Mouse (Mus musculus) olfactory bulb, adult 2 months (tissue): Measurements from ENCODE around the gene Snapc5. TPM values are rescaled to one million over a fixed set of nuclear protein-coding genes. Genes with fewer than 3 reads are reported as not detected.
"Not testable (repeated sequence)": the region's sequence is repeated elsewhere in the genome, so short reads cannot be mapped to it uniquely, and the experiment has no call there.

Experiments used
- H3K27ac ChIP-seq: fragments of 200-500 bp; 2 replicates; pipeline ENCODE4 v1.5.1; 2012; ENCODE audit warnings: low read depth, low read length; ENCODE audit not compliant: insufficient read depth
- H3K4me1 ChIP-seq: fragments of 200-500 bp; 2 replicates; pipeline ENCODE4 v1.6.1; 2012; ENCODE audit warnings: low read length; ENCODE audit not compliant: control insufficient read depth, insufficient read depth
- H3K4me3 ChIP-seq: fragments of 200-500 bp; 2 replicates; pipeline ENCODE4 v1.5.1; 2012; ENCODE audit warnings: mild to moderate bottlenecking, low read depth, low read length, moderate library complexity; ENCODE audit not compliant: insufficient read depth
- CTCF ChIP-seq: fragments of 200-500 bp; IDR thresholded peaks from 2 replicates; pipeline ENCODE4 v1.5.1; 2012; ENCODE audit warnings: low read depth, mild to moderate bottlenecking, low read length, moderate library complexity; ENCODE audit not compliant: insufficient read depth
- POLR2A ChIP-seq: fragments of 200-500 bp; IDR thresholded peaks from 2 replicates; pipeline ENCODE4 v1.6.1; 2012; ENCODE audit warnings: mild to moderate bottlenecking, low read depth, low read length, moderate library complexity; ENCODE audit not compliant: insufficient read depth
- WGBS: fragments of 180-500 bp; shearing (Covaris S2); methylation state at CpG from one replicate; pipeline ENCODE4 v1.1.7; 2018; 5-methylcytosine and 5-hydroxymethylcytosine counted together
- polyA plus RNA-seq: library from polyadenylated mRNA; stranded (reverse); fragments of >200 nt; gene quantifications from 2 replicates; pipeline ENCODE4 v1.2.4, GENCODE M21; 2012; ENCODE audit warnings: low replicate concordance; ENCODE audit not compliant: missing spikeins, insufficient read depth, insufficient read length

Snapc5 gene
- polyA plus RNA-seq, result not detected in 2 replicates

DNA sequence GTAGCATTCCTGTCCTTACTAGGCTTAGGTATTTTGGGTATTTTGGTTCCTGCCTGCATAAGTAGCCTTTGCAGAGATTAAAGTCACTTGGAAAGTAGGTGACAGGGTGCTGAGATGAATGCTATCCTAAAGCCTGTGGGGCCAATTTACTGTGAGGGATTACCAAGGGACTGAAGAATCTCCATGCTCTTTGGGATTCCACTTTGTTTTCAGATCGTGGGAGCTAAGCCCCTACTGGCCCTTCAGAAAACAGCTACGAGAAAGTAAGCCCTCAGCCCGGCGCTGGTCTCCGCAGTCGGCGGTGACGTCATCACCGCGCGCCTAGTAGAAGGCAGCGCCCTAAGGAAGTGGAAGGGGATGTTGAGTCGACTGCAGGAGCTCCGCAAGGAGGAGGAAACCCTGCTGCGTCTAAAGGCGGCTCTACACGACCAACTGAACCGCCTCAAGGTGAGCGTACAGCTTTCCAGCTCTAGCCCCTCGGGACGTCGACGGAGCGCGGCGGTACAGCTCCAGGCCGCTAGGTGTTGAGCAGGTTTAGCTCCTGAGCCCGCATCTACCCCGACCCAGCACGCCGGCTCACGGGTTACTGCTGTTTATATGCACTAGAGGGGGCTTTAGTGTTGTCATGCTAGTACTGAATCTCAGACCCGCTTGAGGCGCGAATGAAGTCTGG lies at the start of gene Snapc5:
Gene Snapc5, plus strand, starts transcription at position 301 of the 673 bp plus-strand sequence.
- H3K27ac ChIP-seq, result peak within 1 kb of the TSS; percentile 74; the same call in 1 of the 2 replicates
- under 1% methylated on average over 35 of the region's 35 CpGs for WGBS
- H3K4me3 ChIP-seq, result peak within 1 kb of the TSS; percentile 93
- H3K4me1 ChIP-seq, result no peaks in the 10 kb centered on the region
- TF ChIP-seq POLR2A, result peak; percentile 69; the same call in 1 of the 2 replicates
- TF ChIP-seq CTCF, result peak; percentile 79

DNA sequence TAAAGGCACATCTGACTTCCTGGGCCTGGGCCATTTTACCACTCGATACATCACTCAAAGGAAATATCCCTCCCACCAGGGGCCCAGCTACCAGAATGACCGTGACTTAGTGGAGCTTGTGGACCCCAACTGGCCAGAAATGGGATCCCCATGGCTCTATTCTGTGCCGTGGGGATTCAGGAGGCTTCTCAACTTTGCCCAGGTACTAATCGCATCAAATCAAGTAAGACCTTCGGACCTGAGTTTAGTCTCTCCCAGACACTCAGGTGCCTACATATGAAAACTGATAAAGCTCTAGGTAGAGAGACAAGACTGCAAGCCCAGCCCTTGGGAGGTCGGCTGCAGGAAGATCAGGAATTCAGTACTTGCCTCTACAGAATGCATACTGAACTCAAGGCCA lies 47.5 kb upstream of the Snapc5 start:
- H3K4me3 ChIP-seq, result no peak overlapping the region
- no peak for TF ChIP-seq POLR2A
- TF ChIP-seq CTCF, result no peak
- H3K27ac ChIP-seq, result no peak overlapping the region
- H3K4me1 ChIP-seq, result no peaks in the 10 kb centered on the region
- 89% methylated on average over 6 of the region's 6 CpGs for WGBS

DNA sequence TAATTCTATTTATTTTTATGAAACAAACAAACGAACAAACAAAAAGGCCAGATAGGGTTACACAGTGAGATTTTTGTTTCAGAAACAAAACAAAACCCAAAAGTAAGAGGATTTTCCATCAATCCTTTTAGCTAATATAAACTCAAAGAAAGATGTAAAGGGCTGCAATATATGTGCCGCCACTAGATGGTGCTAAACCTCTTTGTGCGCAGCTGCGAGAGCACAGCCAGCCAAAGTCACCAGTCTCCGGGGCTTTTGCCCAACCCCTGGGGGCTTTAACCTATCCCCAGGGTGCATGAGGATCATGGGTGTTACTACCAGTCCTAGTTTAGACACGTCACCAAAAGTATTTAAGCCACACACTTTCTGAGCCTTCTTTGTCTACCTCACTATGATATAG lies 40.2 kb upstream of the Snapc5 start:
- not testable (repeated sequence) for H3K4me1 ChIP-seq, H3K4me3 ChIP-seq, H3K27ac ChIP-seq
- 2% methylated on average over 6 of the region's 6 CpGs for WGBS

DNA sequence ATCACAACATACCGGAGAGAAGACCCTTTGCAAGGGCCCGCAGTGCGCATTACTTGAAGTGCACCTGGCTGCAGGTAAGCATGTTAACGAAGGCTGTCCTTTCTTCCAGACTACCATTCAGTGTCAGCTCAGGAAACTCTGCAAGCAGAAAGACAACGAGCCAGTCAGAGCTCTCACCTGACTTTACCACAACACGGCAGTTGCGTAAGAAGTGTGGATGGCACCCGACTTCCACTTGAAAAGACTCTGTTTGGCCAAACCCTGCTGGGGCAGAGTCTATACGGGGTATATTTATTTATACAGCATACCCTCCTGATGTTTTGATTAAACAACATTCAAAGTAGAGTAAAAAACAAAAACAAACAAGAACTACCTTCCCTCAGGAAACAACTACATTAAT lies 39.2 kb upstream of the Snapc5 start:
- no peak for TF ChIP-seq CTCF
- no peak for TF ChIP-seq POLR2A
- H3K4me3 ChIP-seq, result no peak overlapping the region
- H3K27ac ChIP-seq, result no peak overlapping the region
- 93% methylated on average over 9 of the region's 9 CpGs for WGBS
- H3K4me1 ChIP-seq, result no peaks in the 10 kb centered on the region

DNA sequence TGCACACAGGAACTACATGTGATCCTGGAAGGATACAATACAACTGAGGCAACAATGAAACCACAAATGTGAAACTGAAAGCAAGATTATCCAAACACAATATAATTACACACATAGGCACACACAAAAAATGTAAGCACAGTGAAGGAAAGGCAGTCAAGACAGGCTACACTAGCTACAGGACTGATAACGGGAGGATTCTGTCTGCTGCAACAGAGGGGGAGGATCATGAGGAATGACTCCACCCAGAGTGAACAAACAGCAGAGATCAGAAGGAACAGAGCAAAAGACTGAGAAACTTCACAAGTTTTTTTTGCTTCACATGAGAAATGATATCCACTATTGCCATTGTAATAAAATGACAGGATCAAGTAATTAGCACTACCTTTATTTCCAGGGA lies 22.4 kb upstream of the Snapc5 start:
- H3K4me1 ChIP-seq, result no peaks in the 10 kb centered on the region
- TF ChIP-seq POLR2A (no peak), CTCF (no peak)
- WGBS, result 86% methylated on average over 1 of the region's 1 CpGs
- no peak overlapping the region for H3K4me3 ChIP-seq
- H3K27ac ChIP-seq, result no peak overlapping the region

DNA sequence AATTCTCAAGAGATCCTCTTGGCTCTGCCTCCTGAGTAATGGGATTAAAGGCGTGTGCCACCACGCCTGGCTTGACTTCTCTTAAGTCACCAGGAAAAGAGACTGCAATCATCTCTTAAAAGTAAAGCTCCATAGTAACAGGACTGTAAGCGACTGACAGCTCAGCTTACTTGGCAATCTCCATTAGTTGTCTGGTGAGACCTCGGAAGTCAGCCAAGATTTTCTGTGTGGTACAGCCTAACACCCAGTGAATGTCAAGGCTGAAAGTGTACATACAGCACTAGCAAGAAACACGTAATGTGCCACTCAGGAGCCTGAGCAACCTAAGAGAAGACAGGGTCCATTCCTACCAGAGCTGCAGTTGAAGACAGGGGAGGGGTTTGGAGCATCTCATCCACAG lies 18.6 kb upstream of the Snapc5 start:
- no peak overlapping the region for H3K4me3 ChIP-seq
- H3K27ac ChIP-seq, result no peak overlapping the region
- TF ChIP-seq POLR2A (no peak), CTCF (no peak)
- 90% methylated on average over 5 of the region's 5 CpGs for WGBS
- no peaks in the 10 kb centered on the region for H3K4me1 ChIP-seq

DNA sequence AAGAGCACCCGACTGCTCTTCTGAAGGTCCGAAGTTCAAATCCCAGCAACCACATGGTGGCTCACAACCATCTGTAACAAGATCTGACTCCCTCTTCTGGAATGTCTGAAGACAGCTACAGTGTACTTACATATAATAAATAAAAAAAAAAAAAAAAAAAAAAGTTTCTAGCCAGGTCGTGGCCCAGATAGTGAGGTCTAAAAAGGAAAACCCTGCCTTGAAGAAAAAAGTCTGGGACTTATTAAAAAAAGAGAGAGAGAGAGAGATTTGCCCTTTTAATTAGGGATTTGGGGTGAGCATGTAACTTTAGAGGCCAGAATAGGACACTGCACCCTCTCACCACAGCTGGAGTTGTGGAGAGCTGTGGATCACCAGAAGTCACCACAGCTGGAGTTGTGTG lies 9.1 kb upstream of the Snapc5 start:
- not testable (repeated sequence) for H3K4me3 ChIP-seq, H3K4me1 ChIP-seq, H3K27ac ChIP-seq
- WGBS, result 93% methylated on average over 3 of the region's 3 CpGs

DNA sequence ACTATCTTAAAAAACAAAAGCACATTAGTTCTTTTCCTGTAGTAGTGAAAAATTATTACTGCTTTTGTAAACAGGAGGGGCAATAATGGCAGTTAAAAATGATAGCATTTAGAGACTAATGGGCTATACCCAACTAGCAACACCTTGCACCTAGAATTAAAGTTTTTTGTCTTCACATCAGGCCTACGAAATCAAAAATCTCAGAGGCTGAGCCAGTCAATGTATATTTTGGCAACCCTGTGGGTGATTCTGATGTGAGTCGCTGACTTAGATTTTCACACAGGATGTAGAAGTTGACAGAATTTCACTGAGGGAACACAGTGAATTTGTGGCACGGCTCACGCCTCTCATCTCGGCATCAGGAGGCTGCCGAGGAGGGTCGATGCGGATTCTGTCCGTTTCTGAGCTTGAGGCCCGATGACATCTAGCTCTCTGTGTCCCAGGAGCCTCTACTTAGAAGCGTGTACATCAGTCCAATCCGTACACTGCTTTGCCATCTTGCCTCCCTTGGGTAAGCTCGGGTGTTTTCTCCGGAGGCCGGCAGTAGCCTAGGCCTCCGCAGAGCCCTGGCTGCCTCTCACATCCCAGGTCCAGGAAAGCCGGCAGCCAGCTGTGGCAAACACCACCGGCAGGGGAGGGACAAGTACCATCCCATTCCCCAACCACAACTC lies 6.8 kb upstream of the Snapc5 start:
- Histone ChIP-seq H3K4me1 (peaks cover 4% of the 10 kb centered on the region; the same call in 1 of the 2 replicates), H3K27ac (0 out of 2 replicates have a peak overlapping the region, but pooled peaks have one; percentile 82), H3K4me3 (peak overlapping the region; percentile 61)
- TF ChIP-seq POLR2A, result no peak
- TF ChIP-seq CTCF, result no peak
- WGBS, result 3% methylated on average over 18 of the region's 18 CpGs

DNA sequence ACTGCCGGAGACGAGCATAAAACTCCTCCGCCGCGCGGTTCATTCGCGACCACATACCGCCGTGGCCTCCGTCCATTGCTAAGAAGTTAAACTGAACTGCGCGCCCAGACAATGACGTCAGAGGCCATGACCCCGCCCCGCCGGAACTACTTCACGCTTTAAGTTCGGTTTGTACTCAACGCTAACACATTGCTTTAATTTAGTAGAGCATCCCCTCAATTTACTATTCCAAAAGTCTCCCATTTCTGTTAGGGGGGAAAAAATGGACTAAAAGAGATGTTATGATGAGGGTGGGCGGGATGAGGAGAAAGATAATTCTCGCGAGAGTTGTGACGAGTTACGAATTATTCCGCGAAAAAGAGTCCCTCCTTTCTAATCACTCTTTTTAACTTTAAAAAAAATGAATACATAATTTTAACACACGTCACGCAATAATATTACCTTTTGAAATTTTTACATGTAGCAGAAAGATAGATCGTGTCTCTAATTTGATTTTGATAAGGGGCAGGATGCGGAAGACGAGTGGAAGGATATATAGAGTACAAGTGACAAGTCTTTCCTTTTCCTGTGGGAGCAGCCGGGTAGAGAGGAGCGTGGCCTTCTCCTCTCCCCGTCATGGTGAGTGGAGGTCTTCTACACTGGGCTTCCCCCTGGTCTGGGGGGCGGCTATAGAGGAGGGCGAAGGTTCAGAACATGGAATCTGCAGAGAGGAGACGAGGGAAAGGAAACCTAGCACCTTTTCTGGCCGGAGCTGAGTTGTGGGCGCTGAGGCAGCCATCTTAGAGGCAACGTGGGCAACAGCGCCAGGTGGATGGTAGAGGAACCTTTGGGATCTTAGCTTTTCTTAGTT lies 6.0 kb upstream of the Snapc5 start, which contains the start of the genes Zwilch and Rpl4:
Gene Zwilch, minus strand, starts transcription at position 289 of the 850 bp plus-strand sequence.
Gene Rpl4, plus strand, starts transcription at position 560 of the 850 bp plus-strand sequence.
- Histone ChIP-seq H3K4me3 (peak within 1 kb of the TSS; percentile 74), H3K4me1 (peaks cover 4% of the 10 kb centered on the region; the same call in 1 of the 2 replicates), H3K27ac (peak within 1 kb of the TSS; percentile 82)
- under 1% methylated on average over 41 of the region's 42 CpGs for WGBS
- no peak for TF ChIP-seq CTCF
- peak; percentile 80; the same call in 1 of the 2 replicates for TF ChIP-seq POLR2A
